In the genomic region with DNA sequence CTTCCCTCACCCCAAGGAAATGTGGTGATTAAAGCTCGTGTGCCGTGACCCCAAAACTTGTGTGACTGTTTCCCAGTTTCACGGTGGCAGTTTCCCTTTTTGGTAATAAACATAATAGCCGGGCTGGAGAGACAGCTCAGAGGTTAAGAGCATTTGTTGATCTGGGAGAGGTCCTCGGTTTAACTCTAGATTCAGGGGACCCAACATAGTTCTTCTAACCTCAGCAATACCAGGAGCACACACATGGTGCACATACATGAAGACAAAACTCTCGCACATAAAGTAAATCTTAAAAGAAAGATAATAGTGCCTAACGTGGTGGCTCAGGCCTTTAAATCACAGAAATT, we compare ENCODE assay signal across 8 mouse cellular contexts. TPM values are rescaled to one million over a fixed set of nuclear protein-coding genes. Genes with fewer than 3 reads are reported as not detected.
DNase-seq lines count a peak whose midpoint lies in the region; ATAC-seq and TF ChIP-seq lines count a peak whose summit lies in the region.

No protein-coding gene starts in this region.

- intact Hi-C loops in heart, postnatal 10 days (cut with DNase I): loop anchor here (2.0 to 5.0 kb wide), 2 partner anchors 30 to 111 kb away; no protein-coding TSS in a partner anchor

- in situ Hi-C loops in CH12.LX (cut with MboI; ENCODE audit: low pct_ligation_motif_present, low pct_unique_long_range_greater_than_20kb, low sequenced_read_pairs): no loop called here

- no peak for DNase-seq in heart, postnatal 10 days
- DNase-seq in CH12.LX (ENCODE audit: extremely low read depth): no peak
- DNase-seq in liver, embryonic 14.5 days (ENCODE audit: low read depth in 3 of 3, low spot score in 3 of 3): no peak
- no peak for DNase-seq in adrenal gland, postnatal 25 days
- DNase-seq in embryo, embryonic 9.5 days (ENCODE audit: extremely low spot score): no peak
- no peak for DNase-seq in ovary, postnatal 10 days (ENCODE audit: low spot score)

- H3K36me3 ChIP-seq in heart, embryonic 12.5 days: peaks cover 20% of the 10 kb centered on the region
- H3K36me3 ChIP-seq in CH12.LX (replicated peaks in 1 of 2; ENCODE audit: control insufficient read depth in 1 of 2, insufficient read depth in 1 of 2, low read length in 1 of 2): peaks cover 19 to 20% of the 10 kb centered on the region in 2 experiments
- H3K36me3 ChIP-seq in forebrain, embryonic 13.5 days (ENCODE audit: poor library complexity, severe bottlenecking): peaks cover 23% of the 10 kb centered on the region
- peaks cover 3% of the 10 kb centered on the region for H3K36me3 ChIP-seq in liver, embryonic 14.5 days (replicated peaks; ENCODE audit: control insufficient read depth, insufficient read depth, low read depth)

- dilution Hi-C loops in CH12.LX (cut with MboI; ENCODE audit: extremely low pct_ligation_motif_present, extremely low pct_unique_long_range_greater_than_20kb, low sequenced_read_pairs): no loop called here

- H3K9me3 ChIP-seq in heart, embryonic 12.5 days (replicated peaks): no peaks in the 10 kb centered on the region
- H3K9me3 ChIP-seq in CH12.LX (replicated peaks; ENCODE audit: low read length): no peaks in the 10 kb centered on the region
- H3K9me3 ChIP-seq in forebrain, embryonic 13.5 days (replicated peaks): no peaks in the 10 kb centered on the region
- H3K9me3 ChIP-seq in liver, embryonic 14.5 days (ENCODE audit: control insufficient read depth, low read length): no peaks in the 10 kb centered on the region

- peaks cover 9% of the 10 kb centered on the region; the same call in 1 of the 2 replicates for H3K4me1 ChIP-seq in heart, embryonic 12.5 days (replicated peaks)
- H3K4me1 ChIP-seq in CH12.LX (ENCODE audit: control insufficient read depth in 1 of 2, insufficient read depth in 2 of 2): peaks cover 0 to 11% of the 10 kb centered on the region in 2 experiments; a peak in 2 of 4 replicates
- H3K4me1 ChIP-seq in forebrain, embryonic 13.5 days: peaks cover 10% of the 10 kb centered on the region
- peaks cover 5 to 8% of the 10 kb centered on the region in 2 experiments; a peak in 3 of 4 replicates for H3K4me1 ChIP-seq in liver, embryonic 14.5 days (replicated peaks; ENCODE audit: control insufficient read depth in 2 of 2, insufficient read depth in 2 of 2, low read length in 1 of 2)

- WGBS in heart, embryonic 12.5 days: 23% methylated on average over 7 of the region's 7 CpGs
- 30% methylated on average over 7 of the region's 7 CpGs for WGBS in forebrain, embryonic 13.5 days
- 17% methylated on average over 7 of the region's 7 CpGs for WGBS in liver, embryonic 14.5 days (ENCODE audit: insufficient replicate concordance)

- TF ChIP-seq RAD21 in CH12.LX (IDR thresholded peaks at IDR 0.05; ENCODE audit: low read depth, low read length): no peak

- H3K9ac ChIP-seq in heart, embryonic 12.5 days: peak overlapping the region; percentile 56; the same call in 1 of the 2 replicates
- peak overlapping the region; percentile 76 for H3K9ac ChIP-seq in CH12.LX (ENCODE audit: insufficient read depth, low read depth)
- H3K9ac ChIP-seq in forebrain, embryonic 13.5 days: peak overlapping the region; percentile 93
- peak overlapping the region; percentile 78 for H3K9ac ChIP-seq in liver, embryonic 14.5 days (replicated peaks)

- TF ChIP-seq EP300 in CH12.LX (IDR thresholded peaks at IDR 0.05; ENCODE audit: low read length): no peak
- TF ChIP-seq EP300 in liver, embryonic 14.5 days (IDR thresholded peaks at IDR 0.05; ENCODE audit: low read depth): no peak

- H3K4me3 ChIP-seq in heart, embryonic 12.5 days: peak overlapping the region; percentile 91
- peak overlapping the region; percentile 50 to 83 (median 72) for H3K4me3 ChIP-seq in CH12.LX (replicated peaks in 1 of 3; ENCODE audit: low read depth in 2 of 3, low read length in 2 of 3, poor library complexity in 1 of 3)
- peak overlapping the region; percentile 87 for H3K4me3 ChIP-seq in forebrain, embryonic 13.5 days
- H3K4me3 ChIP-seq in liver, embryonic 14.5 days (ENCODE audit: insufficient read depth in 1 of 2, low read depth in 2 of 2, low read length in 2 of 2): peak overlapping the region; percentile 64 to 89

- no peaks in the 10 kb centered on the region for H3K27me3 ChIP-seq in heart, embryonic 12.5 days (replicated peaks)
- H3K27me3 ChIP-seq in CH12.LX (replicated peaks): no peaks in the 10 kb centered on the region
- H3K27me3 ChIP-seq in forebrain, embryonic 13.5 days: no peaks in the 10 kb centered on the region
- H3K27me3 ChIP-seq in liver, embryonic 14.5 days (ENCODE audit: control insufficient read depth, insufficient read depth, low read length): no peaks in the 10 kb centered on the region

- no peak for TF ChIP-seq CTCF in CH12.LX (conservative IDR thresholded peaks at IDR 0.05 in 1 of 2, IDR thresholded peaks at IDR 0.05 in 1 of 2; ENCODE audit: low read depth in 2 of 2, low read length in 2 of 2)
- no peak for TF ChIP-seq CTCF in liver, embryonic 14.5 days (IDR thresholded peaks at IDR 0.05; ENCODE audit: low read depth)

- H3K4me2 ChIP-seq in heart, embryonic 12.5 days: peak overlapping the region; percentile 92
- peak overlapping the region; percentile 91 for H3K4me2 ChIP-seq in CH12.LX (ENCODE audit: insufficient read depth, low read depth, poor library complexity, severe bottlenecking)
- H3K4me2 ChIP-seq in forebrain, embryonic 13.5 days: peak overlapping the region; percentile 86
- H3K4me2 ChIP-seq in liver, embryonic 14.5 days (ENCODE audit: low read depth): peak overlapping the region; percentile 74

- TF ChIP-seq POLR2A in CH12.LX (IDR thresholded peaks at IDR 0.05; ENCODE audit: low read depth, low read length): no peak

- peak overlapping the region; percentile 82 for H3K27ac ChIP-seq in heart, embryonic 12.5 days (ENCODE audit: poor library complexity, severe bottlenecking)
- H3K27ac ChIP-seq in CH12.LX (ENCODE audit: insufficient read depth, low read depth): peak overlapping the region; percentile 30; the same call in 1 of the 2 replicates
- peak overlapping the region; percentile 52; the same call in 1 of the 2 replicates for H3K27ac ChIP-seq in forebrain, embryonic 13.5 days
- H3K27ac ChIP-seq in liver, embryonic 14.5 days: peak overlapping the region; percentile 76

- no peak for ATAC-seq in heart, embryonic 12.5 days (ENCODE audit: insufficient number of reproducible peaks, low FRiP score)
- peak; percentile 51; the same call in 1 of the 2 replicates for ATAC-seq in forebrain, embryonic 13.5 days
- ATAC-seq in liver, embryonic 14.5 days (ENCODE audit: insufficient read depth): peak; percentile 32

- H3K79me2 ChIP-seq in CH12.LX (replicated peaks; ENCODE audit: control insufficient read depth, extremely low read depth, insufficient read depth, poor library complexity, severe bottlenecking): peaks cover 11% of the 10 kb centered on the region

TF ChIP-seq in CH12.LX, 34 proteins besides CTCF, POLR2A, EP300 and RAD21 (continues in another document):
- TF ChIP-seq ZMIZ1 (IDR thresholded peaks at IDR 0.05; ENCODE audit: low read depth, low read length) (no peak), ETS1 (conservative IDR thresholded peaks at IDR 0.05; ENCODE audit: low read depth, low read length) (no peak), ZNF384 (IDR thresholded peaks at IDR 0.05; ENCODE audit: low read depth, low read length) (no peak), TBP (conservative IDR thresholded peaks at IDR 0.05; ENCODE audit: low read depth, low read length) (no peak), RCOR1 (conservative IDR thresholded peaks at IDR 0.05; ENCODE audit: low read depth, low read length) (no peak), CHD1 (IDR thresholded peaks at IDR 0.05; ENCODE audit: low read depth, low read length) (no peak), JUN (IDR thresholded peaks at IDR 0.05; ENCODE audit: insufficient read depth, low read depth, low read length) (no peak), ELF1 (IDR thresholded peaks at IDR 0.05; ENCODE audit: low read depth, low read length) (no peak), JUND (conservative IDR thresholded peaks at IDR 0.05; ENCODE audit: low read depth, low read length) (no peak), TCF12 (IDR thresholded peaks at IDR 0.05; ENCODE audit: low read depth, low read length) (no peak), MXI1 (IDR thresholded peaks at IDR 0.05; ENCODE audit: low read depth, low read length) (no peak; the same call in 1 of the 2 replicates), MAFK (IDR thresholded peaks at IDR 0.05; ENCODE audit: insufficient replicate concordance, low read length) (no peak)

RNA-seq across cellular contexts. Expression of a gene that starts 0.4 kb away (rescaled TPM):
- 484 and 498 TPM in 2 replicates for polyA plus RNA-seq in heart, embryonic 12.5 days (2016; fragmentation: Nextera tagmentation; extraction: Ambion mirVana)
- 100 to 1,000 TPM; 334 to 374 TPM for total RNA-seq in heart, postnatal 10 days (2021)
- total RNA-seq in CH12.LX (2012; rRNA removed) (213 and 227 TPM in 2 replicates), CH12.LX (2014; rRNA removed) (174 and 179 TPM in 2 replicates)
- 121 and 145 TPM in 2 replicates for polyA plus RNA-seq in CH12.LX (2012; ENCODE audit: insufficient read length, low read depth)
- polyA plus RNA-seq in forebrain, embryonic 13.5 days (2015; fragmentation: Nextera tagmentation; extraction: Ambion mirVana): 352 and 406 TPM in 2 replicates
- polyA plus RNA-seq in liver, embryonic 14.5 days (2012; rRNA removed): 65.8 and 108 TPM in 2 replicates
- 188 and 189 TPM in 2 replicates for polyA plus RNA-seq in liver, embryonic 14.5 days (2014; fragmentation: Nextera tagmentation; extraction: Ambion mirVana)
- 222 and 237 TPM in 2 replicates for total RNA-seq in adrenal gland, postnatal 25 days (2021)

RNA-seq across cellular contexts. Expression of a gene that starts 31.7 kb away (rescaled TPM):
- polyA plus RNA-seq in heart, embryonic 12.5 days (2016; fragmentation: Nextera tagmentation; extraction: Ambion mirVana): 65.6 TPM in 2 replicates
- 10 to 100 TPM; 34.8 to 35.9 TPM for total RNA-seq in heart, postnatal 10 days (2021)
- total RNA-seq in CH12.LX (2012; rRNA removed): 27.9 and 33.3 TPM in 2 replicates
- 52.1 and 55.1 TPM in 2 replicates for total RNA-seq in CH12.LX (2014; rRNA removed)
- polyA plus RNA-seq in CH12.LX (2012; ENCODE audit: insufficient read length, low read depth): 35.6 and 37.3 TPM in 2 replicates
- polyA plus RNA-seq in forebrain, embryonic 13.5 days (2015; fragmentation: Nextera tagmentation; extraction: Ambion mirVana): 74.6 and 78.9 TPM in 2 replicates
- polyA plus RNA-seq in liver, embryonic 14.5 days (2012; rRNA removed): 11.1 and 15.6 TPM in 2 replicates
- polyA plus RNA-seq in liver, embryonic 14.5 days (2014; fragmentation: Nextera tagmentation; extraction: Ambion mirVana): 24.5 and 25.5 TPM in 2 replicates
- total RNA-seq in adrenal gland, postnatal 25 days (2021): 59.0 and 68.9 TPM in 2 replicates

RNA-seq across cellular contexts. Expression of a gene that starts 34.2 kb away (rescaled TPM):
- 69.9 and 79.4 TPM in 2 replicates for polyA plus RNA-seq in heart, embryonic 12.5 days (2016; fragmentation: Nextera tagmentation; extraction: Ambion mirVana)
- total RNA-seq in heart, postnatal 10 days (2021): 100 to 1,000 TPM; 316 to 364 TPM
- total RNA-seq in CH12.LX (2012; rRNA removed) (77.2 and 77.8 TPM in 2 replicates), CH12.LX (2014; rRNA removed) (56.8 and 63.3 TPM in 2 replicates)
- polyA plus RNA-seq in CH12.LX (2012; ENCODE audit: insufficient read length, low read depth): 81.4 and 93.3 TPM in 2 replicates
- 62.6 and 65.9 TPM in 2 replicates for polyA plus RNA-seq in forebrain, embryonic 13.5 days (2015; fragmentation: Nextera tagmentation; extraction: Ambion mirVana)
- polyA plus RNA-seq in liver, embryonic 14.5 days (2012; rRNA removed): 12.2 and 15.1 TPM in 2 replicates
- polyA plus RNA-seq in liver, embryonic 14.5 days (2014; fragmentation: Nextera tagmentation; extraction: Ambion mirVana): 12.9 and 13.4 TPM in 2 replicates
- 187 and 192 TPM in 2 replicates for total RNA-seq in adrenal gland, postnatal 25 days (2021)

Comparison
In these comparisons a context has a peak if more than half of its experiments do, and no peak if none do; other contexts are left out.
1. H3K27ac ChIP-seq: peak in every context shown above with its lines; median percentile 82 in heart, embryonic 12.5 days; 76 in liver, embryonic 14.5 days; 52 in forebrain, embryonic 13.5 days; 30 in CH12.LX.